Mouse (Mus musculus) midbrain, embryonic 12.5 days (tissue): ENCODE measurements at regions not wholly inside any gene's neighbourhood (a gene's known extent, or its start where the extent isn't known, plus 50 kb on each side); places are given as distances from the start of the nearest gene placed in this dataset.

ENCODE experiments used
- ATAC-seq: fragments of 200-750 bp; cut with Nextera tagmentation; 2 replicates; pipeline ENCODE4 v1.8.0; 2017; ENCODE audit warnings: low read depth, moderate TSS enrichment, moderate library complexity; ENCODE audit not compliant: low FRiP score
- H3K27ac ChIP-seq: fragments of 300-500 bp; sonication (generic); replicated peaks from 2 replicates; pipeline ENCODE4 v1.5.1; 2016; ENCODE audit warnings: mild to moderate bottlenecking
- H3K27me3 ChIP-seq: fragments of 300-500 bp; sonication (generic); 2 replicates; pipeline ENCODE4 v1.6.1; 2016; ENCODE audit warnings: mild to moderate bottlenecking
- H3K36me3 ChIP-seq: fragments of 300-500 bp; sonication (generic); 2 replicates; pipeline ENCODE4 v1.6.1; 2016
- H3K4me1 ChIP-seq: fragments of 300-500 bp; sonication (generic); 2 replicates; pipeline ENCODE4 v1.6.1; 2016
- H3K4me2 ChIP-seq: fragments of 300-500 bp; sonication (generic); replicated peaks from 2 replicates; pipeline ENCODE4 v1.6.1; 2016; ENCODE audit warnings: mild to moderate bottlenecking, moderate library complexity
- H3K4me3 ChIP-seq: fragments of 300-500 bp; sonication (generic); 2 replicates; pipeline ENCODE4 v1.5.1; 2016; ENCODE audit warnings: mild to moderate bottlenecking
- H3K9ac ChIP-seq: fragments of 300-500 bp; sonication (generic); replicated peaks from 2 replicates; pipeline ENCODE4 v1.6.1; 2016; ENCODE audit warnings: mild to moderate bottlenecking, moderate library complexity
- H3K9me3 ChIP-seq: fragments of 300-500 bp; sonication (generic); 2 replicates; pipeline ENCODE4 v1.6.1; 2016; ENCODE audit warnings: mild to moderate bottlenecking
- WGBS: fragments of 180-500 bp; shearing (Covaris S2); methylation state at CpG from one replicate; pipeline ENCODE4 v1.1.7; 2016; 5-methylcytosine and 5-hydroxymethylcytosine counted together

- H3K4me2 ChIP-seq = no peak overlapping the region
Observed at GRCm38 (mm10) chr4:34105251-34105650, 55.3 kb upstream of the Spaca1 start.

GRCm38 (mm10) chr4:34114323-34114722, 64.3 kb upstream of the Spaca1 start:
- Histone ChIP-seq H3K9me3 (no peaks in the 10 kb centered on the region), H3K36me3 (no peaks in the 10 kb centered on the region), H3K27me3 (no peaks in the 10 kb centered on the region), H3K4me3 (no peak overlapping the region), H3K4me2 (no peak overlapping the region), H3K27ac (no peak overlapping the region), H3K4me1 (no peaks in the 10 kb centered on the region), H3K9ac (no peak overlapping the region)
- WGBS = 82% methylated on average over 6 of the region's 6 CpGs
- no peak for ATAC-seq

More at GRCm38 (mm10) chr4:34105251-34105650, 55.3 kb upstream of the Spaca1 start:
- no peak overlapping the region for H3K9ac ChIP-seq
- H3K9me3 ChIP-seq = peaks cover 22% of the 10 kb centered on the region
- no peak overlapping the region for H3K4me3 ChIP-seq
- 100% methylated on average over 2 of the region's 2 CpGs for WGBS
- H3K36me3 ChIP-seq = no peaks in the 10 kb centered on the region
- ATAC-seq = no peak
- H3K4me1 ChIP-seq = no peaks in the 10 kb centered on the region
- H3K27me3 ChIP-seq = no peaks in the 10 kb centered on the region
- no peak overlapping the region for H3K27ac ChIP-seq

DNA sequence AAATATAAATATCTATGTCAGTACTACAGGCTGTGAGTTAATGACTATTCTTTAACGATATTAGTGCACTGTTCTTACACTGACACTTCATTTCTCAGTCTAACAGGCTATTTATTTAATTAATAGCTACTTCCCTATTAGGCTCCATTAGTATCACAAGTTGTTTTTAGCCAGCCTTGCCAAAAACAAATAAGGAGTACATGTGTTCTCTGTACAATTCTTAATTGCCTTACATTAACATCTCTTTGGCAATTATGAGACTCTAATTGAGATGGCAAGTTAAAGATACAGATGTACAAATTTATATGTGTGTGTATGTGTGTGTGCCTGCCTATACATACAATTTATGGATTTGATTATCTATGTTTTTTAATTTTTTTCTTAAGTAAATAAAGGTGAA, 67.1 kb upstream of the Spaca1 start:
- Histone ChIP-seq H3K36me3 (no peaks in the 10 kb centered on the region), H3K27me3 (no peaks in the 10 kb centered on the region), H3K4me1 (no peaks in the 10 kb centered on the region), H3K9me3 (no peaks in the 10 kb centered on the region), H3K9ac (no peak overlapping the region), H3K4me3 (no peak overlapping the region), H3K27ac (no peak overlapping the region), H3K4me2 (no peak overlapping the region)
- ATAC-seq = no peak
- WGBS = 94% methylated on average over 1 of the region's 1 CpGs

DNA sequence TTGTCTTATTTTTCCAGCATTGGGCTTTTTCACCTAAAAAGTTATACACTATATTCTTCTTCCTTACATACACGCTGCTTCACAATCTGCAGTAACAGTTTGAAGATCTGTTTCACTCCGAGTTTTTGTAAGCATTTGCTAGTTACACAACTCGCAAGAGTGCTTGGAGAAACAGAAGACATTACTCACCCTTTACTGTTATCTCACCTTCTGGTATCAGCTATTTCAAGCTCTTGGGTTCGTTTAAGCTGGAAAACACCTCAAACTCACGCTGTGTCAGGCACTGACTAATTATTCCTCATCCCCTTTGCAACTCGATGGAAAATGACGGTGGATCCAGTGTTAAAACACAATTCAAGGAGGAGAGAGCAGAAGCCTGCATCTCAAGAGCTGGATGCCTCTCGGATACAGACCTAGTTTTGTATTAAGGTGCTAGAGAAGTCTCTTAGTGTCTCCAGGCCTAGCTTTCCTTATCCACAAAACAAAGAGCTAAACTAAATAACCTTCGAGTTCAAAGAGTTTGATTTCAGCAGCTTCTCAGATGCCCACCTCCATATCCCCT, 73.0 kb upstream of the Spaca1 start:
- H3K4me1 ChIP-seq = no peaks in the 10 kb centered on the region
- no peak for ATAC-seq
- H3K36me3 ChIP-seq = no peaks in the 10 kb centered on the region
- no peak overlapping the region for H3K9ac ChIP-seq
- H3K4me3 ChIP-seq = no peak overlapping the region
- H3K27ac ChIP-seq = no peak overlapping the region
- 85% methylated on average over 9 of the region's 9 CpGs for WGBS
- H3K4me2 ChIP-seq = no peak overlapping the region
- H3K9me3 ChIP-seq = no peaks in the 10 kb centered on the region
- no peaks in the 10 kb centered on the region for H3K27me3 ChIP-seq

- no peaks in the 10 kb centered on the region for H3K27me3 ChIP-seq
- no peak overlapping the region for H3K4me3 ChIP-seq
- H3K27ac ChIP-seq = no peak overlapping the region; the same call in 1 of the 2 replicates
- H3K4me2 ChIP-seq = no peak overlapping the region
- H3K36me3 ChIP-seq = no peaks in the 10 kb centered on the region
- H3K9ac ChIP-seq = no peak overlapping the region
- no peak for ATAC-seq
- H3K9me3 ChIP-seq = no peaks in the 10 kb centered on the region
- no peaks in the 10 kb centered on the region for H3K4me1 ChIP-seq
- WGBS = 62% methylated on average over 4 of the region's 4 CpGs
Observed at GRCm38 (mm10) chr4:34128224-34128623, 78.2 kb upstream of the Spaca1 start.

- H3K27ac ChIP-seq = no peak overlapping the region
- H3K9ac ChIP-seq = no peak overlapping the region
- H3K27me3 ChIP-seq = no peaks in the 10 kb centered on the region
- no peaks in the 10 kb centered on the region for H3K4me1 ChIP-seq
- H3K36me3 ChIP-seq = no peaks in the 10 kb centered on the region
- ATAC-seq = no peak
- no peaks in the 10 kb centered on the region for H3K9me3 ChIP-seq
- 88% methylated on average over 2 of the region's 2 CpGs for WGBS
- H3K4me2 ChIP-seq = no peak overlapping the region
- H3K4me3 ChIP-seq = no peak overlapping the region
Observed at GRCm38 (mm10) chr4:34146133-34146867, 96.3 kb upstream of the Spaca1 start.

DNA sequence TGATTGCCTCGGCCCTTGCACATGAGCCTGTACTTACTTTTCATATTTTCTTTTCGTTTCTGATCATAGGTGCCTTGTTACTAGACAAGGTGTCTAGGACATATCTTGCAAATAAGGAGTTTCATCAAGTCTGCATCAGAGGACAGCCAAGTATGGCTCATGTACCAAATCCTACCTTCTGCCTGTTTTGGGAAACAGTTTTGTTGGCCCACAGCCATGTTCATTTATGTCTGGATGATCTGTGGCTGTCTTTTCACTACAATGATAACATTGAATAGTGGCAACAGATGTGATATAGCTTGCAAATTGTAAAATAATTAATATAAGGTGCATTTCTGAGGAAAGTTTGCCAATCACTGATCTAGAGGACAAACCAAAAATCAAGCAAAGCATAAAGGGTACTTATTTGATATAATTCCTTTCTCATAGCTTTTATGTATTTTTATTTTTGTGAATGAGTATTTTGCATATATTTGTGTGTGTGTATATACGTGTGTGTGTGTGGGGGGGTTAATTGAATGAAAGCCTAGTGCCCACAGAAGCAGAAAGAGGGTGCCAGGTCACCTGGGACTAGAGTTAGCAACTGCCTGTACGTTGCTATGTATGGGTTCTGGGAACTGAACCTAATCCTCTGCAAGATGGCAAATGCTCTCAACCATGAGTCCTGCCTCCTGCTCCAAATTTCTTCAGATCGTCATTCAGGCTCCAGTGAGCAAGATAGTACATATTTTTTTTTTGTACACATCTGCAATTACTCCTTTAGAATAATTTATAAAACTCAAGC, 99.2 kb upstream of the Spaca1 start:
- 75% methylated on average over 5 of the region's 5 CpGs for WGBS
- no peak overlapping the region for H3K4me2 ChIP-seq

GRCm38 (mm10) chr4:34151605-34152347, 101.8 kb upstream of the Spaca1 start:
- Histone ChIP-seq H3K4me1 (no peaks in the 10 kb centered on the region), H3K4me2 (no peak overlapping the region), H3K4me3 (no peak overlapping the region), H3K9ac (no peak overlapping the region), H3K9me3 (no peaks in the 10 kb centered on the region), H3K36me3 (no peaks in the 10 kb centered on the region), H3K27me3 (no peaks in the 10 kb centered on the region), H3K27ac (no peak overlapping the region)
- 71% methylated on average over 10 of the region's 10 CpGs for WGBS
- no peak for ATAC-seq

More for the DNA sequence above, 99.2 kb upstream of the Spaca1 start:
- H3K9ac ChIP-seq = no peak overlapping the region
- no peaks in the 10 kb centered on the region for H3K27me3 ChIP-seq
- no peaks in the 10 kb centered on the region for H3K9me3 ChIP-seq
- H3K4me3 ChIP-seq = no peak overlapping the region
- H3K27ac ChIP-seq = no peak overlapping the region
- ATAC-seq = no peak
- H3K36me3 ChIP-seq = no peaks in the 10 kb centered on the region
- H3K4me1 ChIP-seq = no peaks in the 10 kb centered on the region

- H3K4me1 ChIP-seq = no peaks in the 10 kb centered on the region
- no peak overlapping the region for H3K4me3 ChIP-seq
- H3K27ac ChIP-seq = no peak overlapping the region
- no peak for ATAC-seq
- H3K4me2 ChIP-seq = no peak overlapping the region
- no peak overlapping the region for H3K9ac ChIP-seq
- H3K27me3 ChIP-seq = no peaks in the 10 kb centered on the region
- 89% methylated on average over 6 of the region's 6 CpGs for WGBS
- H3K9me3 ChIP-seq = no peaks in the 10 kb centered on the region
- H3K36me3 ChIP-seq = no peaks in the 10 kb centered on the region
Observed at GRCm38 (mm10) chr4:34155501-34155900, 105.5 kb upstream of the Spaca1 start.

DNA sequence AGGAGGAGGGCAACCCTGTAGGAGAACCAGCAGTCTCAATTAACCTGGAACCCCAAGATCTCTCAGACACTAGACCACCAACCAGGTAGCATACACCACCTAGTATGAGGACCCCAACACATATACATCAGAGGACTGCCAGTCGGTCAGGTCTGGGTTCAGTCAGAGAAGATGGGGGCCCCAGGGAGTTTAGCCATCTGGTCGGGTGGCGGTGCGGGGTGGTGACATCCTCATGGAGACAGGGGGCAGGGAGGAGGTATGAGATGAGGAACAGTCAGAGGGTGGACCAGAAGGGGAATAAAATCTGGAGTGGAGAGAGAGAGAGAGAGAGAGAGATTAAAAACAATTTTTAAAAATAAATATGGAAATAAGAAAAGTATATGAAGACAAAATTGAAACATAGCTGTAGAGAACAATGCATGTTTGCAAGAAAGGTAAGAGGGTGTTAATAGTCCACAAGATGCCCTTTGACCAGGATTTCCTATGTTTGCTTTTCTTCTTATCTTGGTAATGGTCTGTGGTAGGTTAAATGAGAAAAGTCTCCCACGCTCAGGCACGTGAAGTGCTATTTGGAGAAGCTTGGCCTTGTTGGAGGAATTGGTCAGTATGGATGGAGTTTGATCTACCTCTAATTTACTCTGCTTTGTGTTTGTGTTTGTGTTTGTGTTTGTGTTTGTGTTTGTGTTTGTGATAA, 108.0 kb upstream of the Spaca1 start:
- Histone ChIP-seq H3K9ac (no peak overlapping the region), H3K36me3 (no peaks in the 10 kb centered on the region), H3K27ac (no peak overlapping the region), H3K4me3 (no peak overlapping the region), H3K27me3 (no peaks in the 10 kb centered on the region), H3K4me2 (no peak overlapping the region), H3K4me1 (no peaks in the 10 kb centered on the region), H3K9me3 (no peaks in the 10 kb centered on the region)
- WGBS = 89% methylated on average over 6 of the region's 6 CpGs
- no peak for ATAC-seq

- no peak for ATAC-seq
- no peak overlapping the region for H3K9ac ChIP-seq
- no peak overlapping the region for H3K4me2 ChIP-seq
- H3K9me3 ChIP-seq = no peaks in the 10 kb centered on the region
- no peaks in the 10 kb centered on the region for H3K36me3 ChIP-seq
- WGBS = 72% methylated on average over 4 of the region's 4 CpGs
- H3K27ac ChIP-seq = no peak overlapping the region
- H3K4me1 ChIP-seq = no peaks in the 10 kb centered on the region
- H3K27me3 ChIP-seq = no peaks in the 10 kb centered on the region
- no peak overlapping the region for H3K4me3 ChIP-seq
Observed at GRCm38 (mm10) chr4:34171265-34171862, 121.4 kb upstream of the Spaca1 start.
